Mouse (Mus musculus) olfactory bulb, adult 2 months (tissue): ENCODE results near the gene S1pr3.

Source experiments
- CTCF ChIP-seq: fragments of 200-500 bp; IDR thresholded peaks from 2 replicates; pipeline ENCODE4 v1.5.1; 2012; ENCODE audit warnings: low read depth, mild to moderate bottlenecking, low read length, moderate library complexity; ENCODE audit not compliant: insufficient read depth
- POLR2A ChIP-seq: fragments of 200-500 bp; IDR thresholded peaks from 2 replicates; pipeline ENCODE4 v1.6.1; 2012; ENCODE audit warnings: mild to moderate bottlenecking, low read depth, low read length, moderate library complexity; ENCODE audit not compliant: insufficient read depth

DNA sequence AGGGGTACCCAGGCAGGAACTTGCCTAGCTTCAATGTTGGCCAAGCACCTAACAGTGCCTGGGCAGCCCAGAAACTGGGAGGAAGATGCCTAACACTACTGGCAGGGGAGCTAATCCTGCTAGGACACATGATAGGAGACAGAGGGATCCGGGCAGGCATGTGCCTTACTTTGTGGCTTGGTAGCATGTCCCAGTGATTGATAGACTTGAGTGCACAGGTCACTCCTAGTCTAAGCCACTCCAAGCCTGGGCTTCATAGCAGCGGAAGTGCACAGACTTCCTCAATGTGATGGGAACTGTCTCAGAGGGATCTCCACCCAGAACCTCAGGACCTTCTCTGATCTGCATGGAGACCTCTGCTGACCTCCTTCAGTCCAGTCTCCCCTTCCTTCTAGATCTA lies 26.7 kb downstream of the S1pr3 start:
- no peak for TF ChIP-seq POLR2A
- TF ChIP-seq CTCF: no peak
